Mouse (Mus musculus) small intestine, adult 2 months (tissue): Measurements from ENCODE around the gene Rab30.

ENCODE experiments used
- CTCF ChIP-seq: fragments of 200-500 bp; IDR thresholded peaks from 2 replicates; pipeline ENCODE4 v1.5.1; 2012; ENCODE audit warnings: low read depth, mild to moderate bottlenecking, control low read depth, inconsistent platforms, low read length, moderate library complexity, mixed read lengths; ENCODE audit not compliant: insufficient replicate concordance, insufficient read length; ENCODE audit errors: extremely low read depth
- POLR2A ChIP-seq: fragments of 200-500 bp; IDR thresholded peaks from 2 replicates; pipeline ENCODE4 v1.6.1; 2012; ENCODE audit warnings: low read depth, mild to moderate bottlenecking, control low read depth, inconsistent platforms, low read length, moderate library complexity

- TF ChIP-seq CTCF (no peak), POLR2A (no peak)
Measured at GRCm38 (mm10) chr7:92781948-92782347, 40.5 kb downstream of the Rab30 start.
